Mouse (Mus musculus): ENCODE measurements around the gene Wdcp. TPM values are rescaled to one million over a fixed set of nuclear protein-coding genes. Genes with fewer than 3 reads are reported as not detected.

Gene Wdcp
- polyA plus RNA-seq, 1 experiment from 2014 or later: 14.4 TPM

GRCm38 (mm10) chr12:4898024-4898423 lies 54.9 kb downstream of the Wdcp start:
- WGBS: 87% methylated on average over 5 of the region's 5 CpGs
- no peaks in the 10 kb centered on the region for H3K27me3 ChIP-seq (ENCODE audit: control insufficient read depth, insufficient read depth, low read length)
- no peak overlapping the region for H3K4me2 ChIP-seq (ENCODE audit: low read length)
- H3K9ac ChIP-seq (ENCODE audit: low read length): no peak overlapping the region
- peaks cover 20% of the 10 kb centered on the region for H3K36me3 ChIP-seq (ENCODE audit: control insufficient read depth, insufficient read depth, low read length)
- no peaks in the 10 kb centered on the region for H3K4me1 ChIP-seq (ENCODE audit: control insufficient read depth in 2 of 2, insufficient read depth in 2 of 2, low read length in 2 of 2)
- no peak overlapping the region for H3K27ac ChIP-seq (replicated peaks in 1 of 2; ENCODE audit: control insufficient read depth in 1 of 2, insufficient read depth in 1 of 2, low read depth in 2 of 2, low read length in 2 of 2)
- no peak overlapping the region for H3K4me3 ChIP-seq (ENCODE audit: control insufficient read depth in 1 of 2, insufficient read depth in 1 of 2, low read depth in 1 of 2, low read length in 2 of 2)
- H3K9me3 ChIP-seq (ENCODE audit: control insufficient read depth, low read length): no peaks in the 10 kb centered on the region
- ATAC-seq (ENCODE audit: insufficient number of reproducible peaks, insufficient read depth, low FRiP score, low read depth): no peak

GRCm38 (mm10) chr12:4905946-4906345 lies 62.8 kb downstream of the Wdcp start:
- Histone ChIP-seq H3K36me3 (ENCODE audit: control insufficient read depth, insufficient read depth, low read length) (peaks cover 10% of the 10 kb centered on the region), H3K4me1 (ENCODE audit: control insufficient read depth in 2 of 2, insufficient read depth in 2 of 2, low read length in 2 of 2) (no peaks in the 10 kb centered on the region), H3K9me3 (ENCODE audit: control insufficient read depth, low read length) (no peaks in the 10 kb centered on the region), H3K4me2 (ENCODE audit: low read length) (no peak overlapping the region), H3K4me3 (ENCODE audit: control insufficient read depth in 1 of 2, insufficient read depth in 1 of 2, low read depth in 1 of 2, low read length in 2 of 2) (no peak overlapping the region), H3K9ac (ENCODE audit: low read length) (no peak overlapping the region), H3K27me3 (ENCODE audit: control insufficient read depth, insufficient read depth, low read length) (no peaks in the 10 kb centered on the region), H3K27ac (replicated peaks in 1 of 2; ENCODE audit: control insufficient read depth in 1 of 2, insufficient read depth in 1 of 2, low read depth in 2 of 2, low read length in 2 of 2) (no peak overlapping the region)
- 78% methylated on average over 7 of the region's 7 CpGs for WGBS
- no peak for ATAC-seq (ENCODE audit: insufficient number of reproducible peaks, insufficient read depth, low FRiP score, low read depth)

- H3K27me3 ChIP-seq (ENCODE audit: control insufficient read depth, insufficient read depth, low read length): no peaks in the 10 kb centered on the region
- no peaks in the 10 kb centered on the region for H3K4me1 ChIP-seq (ENCODE audit: control insufficient read depth in 2 of 2, insufficient read depth in 2 of 2, low read length in 2 of 2)
- no peaks in the 10 kb centered on the region for H3K9me3 ChIP-seq (ENCODE audit: control insufficient read depth, low read length)
- peaks cover 5% of the 10 kb centered on the region for H3K36me3 ChIP-seq (ENCODE audit: control insufficient read depth, insufficient read depth, low read length)
- no peak for ATAC-seq (ENCODE audit: insufficient number of reproducible peaks, insufficient read depth, low FRiP score, low read depth)
- H3K4me2 ChIP-seq (ENCODE audit: low read length): peak overlapping the region; percentile 90
- 46% methylated on average over 7 of the region's 7 CpGs for WGBS
- peak overlapping the region; percentile 75 to 86 for H3K4me3 ChIP-seq (ENCODE audit: control insufficient read depth in 1 of 2, insufficient read depth in 1 of 2, low read depth in 1 of 2, low read length in 2 of 2)
- peak overlapping the region; percentile 89 for H3K9ac ChIP-seq (ENCODE audit: low read length)
- peak overlapping the region in 1 of 2 experiments; percentile 86; a peak in 1 of 4 replicates for H3K27ac ChIP-seq (replicated peaks in 1 of 2; ENCODE audit: control insufficient read depth in 1 of 2, insufficient read depth in 1 of 2, low read depth in 2 of 2, low read length in 2 of 2)
Measured at GRCm38 (mm10) chr12:4906476-4906875, 63.4 kb downstream of the Wdcp start.

GRCm38 (mm10) chr12:4906951-4907906 lies 64.1 kb downstream of the Wdcp start, which contains the start of gene Ubxn2a:
Gene Ubxn2a (minus strand): TSS chr12:4907705.
- H3K4me3 ChIP-seq (ENCODE audit: control insufficient read depth in 1 of 2, insufficient read depth in 1 of 2, low read depth in 1 of 2, low read length in 2 of 2): peak within 1 kb of the TSS; percentile 75 to 86
- H3K4me2 ChIP-seq (ENCODE audit: low read length): peak within 1 kb of the TSS; percentile 90
- no peaks in the 10 kb centered on the region for H3K36me3 ChIP-seq (ENCODE audit: control insufficient read depth, insufficient read depth, low read length)
- ATAC-seq (ENCODE audit: insufficient number of reproducible peaks, insufficient read depth, low FRiP score, low read depth): peak; percentile 94
- H3K27me3 ChIP-seq (ENCODE audit: control insufficient read depth, insufficient read depth, low read length): no peaks in the 10 kb centered on the region
- under 1% methylated on average over 121 of the region's 125 CpGs for WGBS
- H3K27ac ChIP-seq (replicated peaks in 1 of 2; ENCODE audit: control insufficient read depth in 1 of 2, insufficient read depth in 1 of 2, low read depth in 2 of 2, low read length in 2 of 2): peak within 1 kb of the TSS; percentile 85 to 86
- peak within 1 kb of the TSS; percentile 89 for H3K9ac ChIP-seq (ENCODE audit: low read length)
- H3K9me3 ChIP-seq (ENCODE audit: control insufficient read depth, low read length): no peaks in the 10 kb centered on the region
- H3K4me1 ChIP-seq (ENCODE audit: control insufficient read depth in 2 of 2, insufficient read depth in 2 of 2, low read length in 2 of 2): no peaks in the 10 kb centered on the region

GRCm38 (mm10) chr12:4908391-4908790 lies 65.3 kb downstream of the Wdcp start:
- no peaks in the 10 kb centered on the region for H3K36me3 ChIP-seq (ENCODE audit: control insufficient read depth, insufficient read depth, low read length)
- no peaks in the 10 kb centered on the region for H3K27me3 ChIP-seq (ENCODE audit: control insufficient read depth, insufficient read depth, low read length)
- no peak overlapping the region for H3K4me3 ChIP-seq (ENCODE audit: control insufficient read depth in 1 of 2, insufficient read depth in 1 of 2, low read depth in 1 of 2, low read length in 2 of 2)
- ATAC-seq (ENCODE audit: insufficient number of reproducible peaks, insufficient read depth, low FRiP score, low read depth): no peak
- H3K9ac ChIP-seq (ENCODE audit: low read length): no peak overlapping the region
- H3K4me1 ChIP-seq (ENCODE audit: control insufficient read depth in 2 of 2, insufficient read depth in 2 of 2, low read length in 2 of 2): no peaks in the 10 kb centered on the region
- WGBS: 92% methylated on average over 7 of the region's 7 CpGs
- no peak overlapping the region for H3K4me2 ChIP-seq (ENCODE audit: low read length)
- H3K27ac ChIP-seq (replicated peaks in 1 of 2; ENCODE audit: control insufficient read depth in 1 of 2, insufficient read depth in 1 of 2, low read depth in 2 of 2, low read length in 2 of 2): no peak overlapping the region
- H3K9me3 ChIP-seq (ENCODE audit: control insufficient read depth, low read length): no peaks in the 10 kb centered on the region

Other genes with a start within 250 kb of the Wdcp start
- 0.24 and 0.39 TPM in 2 replicates for gene Fam228a, start 104.9 kb upstream of the Wdcp start, polyA plus RNA-seq (2014; fragmentation: Nextera tagmentation; extraction: Ambion mirVana)
- 2.6 and 2.8 TPM in 2 replicates for gene Pfn4, start 74.3 kb upstream of the Wdcp start, polyA plus RNA-seq (2014; fragmentation: Nextera tagmentation; extraction: Ambion mirVana)
- 4.6 TPM in 2 replicates for gene Fam228b, start 74.0 kb upstream of the Wdcp start, polyA plus RNA-seq (2014; fragmentation: Nextera tagmentation; extraction: Ambion mirVana)
- gene Sf3b6, start 25.8 kb upstream of the Wdcp start, polyA plus RNA-seq (2014; fragmentation: Nextera tagmentation; extraction: Ambion mirVana): 150 and 173 TPM in 2 replicates
- 11.4 and 13.0 TPM in 2 replicates for gene Fkbp1b, start 1.7 kb upstream of the Wdcp start, polyA plus RNA-seq (2014; fragmentation: Nextera tagmentation; extraction: Ambion mirVana)
- 1.7 and 1.8 TPM in 2 replicates for gene Mfsd2b, start 31.1 kb downstream of the Wdcp start, polyA plus RNA-seq (2014; fragmentation: Nextera tagmentation; extraction: Ambion mirVana)
- 31.1 and 34.2 TPM in 2 replicates for gene Ubxn2a, start 64.4 kb downstream of the Wdcp start, polyA plus RNA-seq (2014; fragmentation: Nextera tagmentation; extraction: Ambion mirVana)
- gene Atad2b, start 74.0 kb downstream of the Wdcp start, polyA plus RNA-seq (2014; fragmentation: Nextera tagmentation; extraction: Ambion mirVana): 13.0 and 15.0 TPM in 2 replicates